Mouse (Mus musculus) forebrain, embryonic 10.5 days (tissue): ENCODE measurements around the gene OR5BS1P. TPM values are rescaled to one million over a fixed set of nuclear protein-coding genes. Genes with fewer than 3 reads are reported as not detected.
A peak's percentile ranks its signal among the peaks of the same experiment; 100 is the strongest.
"Not testable (repeated sequence)": the region's sequence is repeated elsewhere in the genome, so short reads cannot be mapped to it uniquely, and the experiment has no call there.

Experiments
- DNase-seq: peaks from one replicate; pipeline ENCODE4 v3.0.0-alpha.2; 2017; ENCODE audit warnings: low spot score; ENCODE audit errors: extremely low spot score
- H3K27ac ChIP-seq: fragments of 300-500 bp; sonication (generic); 2 replicates; pipeline ENCODE4 v1.5.1; 2016; ENCODE audit warnings: mild to moderate bottlenecking
- H3K27me3 ChIP-seq: fragments of 300-500 bp; sonication (generic); 2 replicates; pipeline ENCODE4 v1.6.1; 2016; ENCODE audit warnings: mild to moderate bottlenecking; ENCODE audit not compliant: poor library complexity, severe bottlenecking
- H3K36me3 ChIP-seq: fragments of 300-500 bp; sonication (generic); replicated peaks from 2 replicates; pipeline ENCODE4 v1.6.1; 2016; ENCODE audit warnings: mild to moderate bottlenecking, moderate library complexity
- H3K4me1 ChIP-seq: fragments of 300-500 bp; sonication (generic); 2 replicates; pipeline ENCODE4 v1.6.1; 2016
- H3K4me3 ChIP-seq: fragments of 300-500 bp; sonication (generic); 2 replicates; pipeline ENCODE4 v1.5.1; 2016; ENCODE audit warnings: mild to moderate bottlenecking, moderate library complexity
- H3K9me3 ChIP-seq: fragments of 300-500 bp; sonication (generic); 2 replicates; pipeline ENCODE4 v1.6.1; 2016; ENCODE audit warnings: mild to moderate bottlenecking, moderate library complexity
- WGBS: fragments of 180-500 bp; shearing (Covaris S2); methylation state at CpG from one replicate; pipeline ENCODE4 v1.1.7; 2016; 5-methylcytosine and 5-hydroxymethylcytosine counted together
- polyA plus RNA-seq: library from polyadenylated mRNA; unstranded; fragments of >200 nt; fragmentation: Nextera tagmentation; extraction: Ambion mirVana; gene quantifications from 2 replicates; pipeline ENCODE4 v1.2.1, GENCODE M21; 2016

OR5BS1P gene
- polyA plus RNA-seq, 1 experiment from 2014 or later, result not detected

DNA sequence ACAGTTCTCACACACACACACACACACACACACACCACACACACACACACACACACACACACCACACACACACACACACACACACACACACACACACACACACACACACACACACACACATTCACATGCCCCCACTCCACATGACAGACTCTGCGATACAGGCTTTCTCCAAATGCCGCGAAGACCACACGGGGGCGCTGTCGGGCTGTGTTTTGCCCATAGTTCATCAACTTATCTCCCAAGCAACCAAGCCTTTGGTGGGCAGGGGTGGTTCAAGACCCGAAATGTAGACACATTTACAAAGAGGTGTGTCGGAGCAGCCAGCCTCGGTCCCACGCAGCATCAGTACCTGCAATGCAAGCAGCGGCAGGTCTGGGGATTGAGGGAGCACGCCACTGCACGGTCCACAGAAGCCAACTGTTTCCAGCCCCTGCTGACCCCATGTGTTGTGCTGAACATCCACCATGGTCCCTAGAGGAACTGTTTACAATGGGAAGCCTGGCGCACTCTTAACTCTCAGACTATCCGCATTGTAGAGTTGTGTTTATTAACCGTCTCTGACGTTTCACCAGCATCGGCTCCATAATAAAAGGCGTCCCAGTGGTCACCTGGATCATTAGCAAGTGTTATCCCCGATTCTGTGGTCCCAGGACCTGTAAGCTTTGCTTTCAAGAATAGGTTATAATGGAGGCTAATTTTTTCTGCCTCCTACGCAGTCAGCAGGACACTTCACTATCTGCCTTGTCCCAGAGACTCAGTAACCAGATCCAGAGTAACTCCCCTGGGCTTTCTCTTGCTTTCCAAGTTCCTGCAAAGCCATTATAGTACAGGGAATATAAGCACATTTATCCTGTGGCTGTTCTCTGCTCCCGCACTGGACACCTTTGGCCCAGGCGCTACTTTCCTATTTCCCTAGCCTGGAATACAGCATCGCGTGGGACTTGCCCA, 41.0 kb downstream of the OR5BS1P start:
- Histone ChIP-seq H3K4me3 (peak overlapping the region; percentile 39), H3K9me3 (no peaks in the 10 kb centered on the region), H3K36me3 (no peaks in the 10 kb centered on the region), H3K27ac (no peak overlapping the region), H3K27me3 (no peaks in the 10 kb centered on the region), H3K4me1 (peaks cover 16% of the 10 kb centered on the region)
- peak; percentile 81 for DNase-seq
- WGBS, result 34% methylated on average over 25 of the region's 25 CpGs

DNA sequence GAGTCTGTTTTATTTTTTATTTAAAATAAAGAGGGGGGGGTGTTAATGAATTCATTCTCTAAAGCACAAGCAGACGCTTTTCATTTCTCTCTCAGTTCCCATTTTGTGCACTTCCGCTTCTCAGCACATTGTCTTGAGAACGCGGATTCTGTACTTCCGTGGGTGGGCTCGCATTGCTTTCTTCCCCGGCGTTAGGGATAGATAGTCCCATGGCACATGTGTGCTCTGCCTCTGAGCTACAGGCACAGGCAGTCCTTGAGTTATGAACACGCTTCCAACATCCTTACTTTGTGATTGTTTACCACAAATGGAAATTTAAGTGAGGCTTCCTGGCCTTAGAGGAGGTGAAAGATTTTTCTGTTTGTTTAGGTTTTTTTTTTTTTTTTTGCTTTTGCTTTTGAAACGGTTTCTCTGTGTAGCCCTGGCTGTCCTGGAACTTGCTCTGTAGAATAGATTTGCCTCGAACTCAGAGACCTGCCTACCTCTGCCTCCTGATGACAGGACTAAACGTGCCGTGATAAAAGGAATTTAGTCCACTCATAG, 41.8 kb downstream of the OR5BS1P start:
- H3K4me3 ChIP-seq, result no peak overlapping the region
- H3K9me3 ChIP-seq, result no peaks in the 10 kb centered on the region
- H3K27me3 ChIP-seq, result no peaks in the 10 kb centered on the region
- DNase-seq, result no peak
- no peaks in the 10 kb centered on the region for H3K36me3 ChIP-seq
- H3K27ac ChIP-seq, result no peak overlapping the region
- peaks cover 16% of the 10 kb centered on the region for H3K4me1 ChIP-seq
- 79% methylated on average over 13 of the region's 13 CpGs for WGBS

- Histone ChIP-seq H3K36me3 (peaks cover 6% of the 10 kb centered on the region), H3K4me1 (peaks cover 16% of the 10 kb centered on the region), H3K27ac (no peak overlapping the region), H3K9me3 (no peaks in the 10 kb centered on the region), H3K27me3 (no peaks in the 10 kb centered on the region), H3K4me3 (no peak overlapping the region)
- WGBS, result 80% methylated on average over 8 of the region's 8 CpGs
- no peak for DNase-seq
These were observed 42.5 kb downstream of the OR5BS1P start for GRCm38 (mm10) chr15:98512232-98512631.

- Histone ChIP-seq H3K4me1 (peaks cover 16% of the 10 kb centered on the region), H3K9me3 (no peaks in the 10 kb centered on the region), H3K27me3 (no peaks in the 10 kb centered on the region), H3K36me3 (peaks cover 12% of the 10 kb centered on the region), H3K4me3 (no peak overlapping the region), H3K27ac (no peak overlapping the region)
- WGBS, result 73% methylated on average over 17 of the region's 17 CpGs
- no peak for DNase-seq
These were observed 43.2 kb downstream of the OR5BS1P start for GRCm38 (mm10) chr15:98512799-98513321.

- 78% methylated on average over 3 of the region's 3 CpGs for WGBS
These were observed 44.0 kb downstream of the OR5BS1P start for GRCm38 (mm10) chr15:98513676-98514075.

GRCm38 (mm10) chr15:98514146-98514545, 44.5 kb downstream of the OR5BS1P start:
- DNase-seq, result no peak
- H3K36me3 ChIP-seq, result peaks cover 20% of the 10 kb centered on the region
- no peaks in the 10 kb centered on the region for H3K27me3 ChIP-seq
- WGBS, result 88% methylated on average over 8 of the region's 8 CpGs
- no peaks in the 10 kb centered on the region for H3K9me3 ChIP-seq
- H3K27ac ChIP-seq, result no peak overlapping the region
- peaks cover 16% of the 10 kb centered on the region for H3K4me1 ChIP-seq
- no peak overlapping the region for H3K4me3 ChIP-seq

More at GRCm38 (mm10) chr15:98513676-98514075, 44.0 kb downstream of the OR5BS1P start:
- not testable (repeated sequence) for H3K4me3 ChIP-seq, H3K27ac ChIP-seq, H3K27me3 ChIP-seq, DNase-seq, H3K9me3 ChIP-seq
- Histone ChIP-seq H3K36me3 (peaks cover 20% of the 10 kb centered on the region), H3K4me1 (peaks cover 16% of the 10 kb centered on the region)

- H3K36me3 ChIP-seq, result peaks cover 26% of the 10 kb centered on the region
- not testable (repeated sequence) for H3K9me3 ChIP-seq, H3K4me3 ChIP-seq, H3K27ac ChIP-seq, DNase-seq, H3K27me3 ChIP-seq
- WGBS, result 87% methylated on average over 2 of the region's 2 CpGs
- peaks cover 16% of the 10 kb centered on the region for H3K4me1 ChIP-seq
These were observed 45.1 kb downstream of the OR5BS1P start for GRCm38 (mm10) chr15:98514845-98515244.

GRCm38 (mm10) chr15:98517380-98518355, 48.0 kb downstream of the OR5BS1P start:
- peaks cover 7% of the 10 kb centered on the region for H3K4me1 ChIP-seq
- no peak overlapping the region; the same call in 1 of the 2 replicates for H3K4me3 ChIP-seq
- no peaks in the 10 kb centered on the region for H3K27me3 ChIP-seq
- no peaks in the 10 kb centered on the region for H3K9me3 ChIP-seq
- H3K27ac ChIP-seq, result no peak overlapping the region
- peaks cover 54% of the 10 kb centered on the region for H3K36me3 ChIP-seq
- 72% methylated on average over 16 of the region's 16 CpGs for WGBS
- DNase-seq, result peak; percentile 55

DNA sequence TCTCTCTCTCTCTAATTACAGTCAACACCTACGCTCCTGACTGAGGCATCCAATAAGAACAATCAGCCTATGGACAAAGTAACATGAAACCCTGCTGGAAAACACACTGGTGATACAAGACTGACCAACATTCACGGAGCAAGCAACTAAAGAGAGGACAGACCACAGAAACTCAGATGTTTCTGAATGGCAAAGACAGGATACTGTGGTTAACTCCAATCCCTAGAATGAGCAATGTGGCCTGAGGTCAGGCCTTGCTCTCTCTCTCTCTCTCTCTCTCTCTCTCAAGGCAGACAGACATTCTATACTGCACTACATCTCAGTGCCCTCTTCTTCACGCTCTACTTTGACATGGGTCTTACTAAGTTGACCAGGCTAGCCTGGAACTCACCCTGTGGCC, 51.5 kb downstream of the OR5BS1P start:
- Histone ChIP-seq H3K4me3 (no peak overlapping the region), H3K36me3 (peaks cover 90% of the 10 kb centered on the region), H3K4me1 (no peaks in the 10 kb centered on the region), H3K9me3 (no peaks in the 10 kb centered on the region), H3K27ac (no peak overlapping the region), H3K27me3 (no peaks in the 10 kb centered on the region)
- DNase-seq, result no peak
- WGBS, result 99% methylated on average over 3 of the region's 3 CpGs

DNA sequence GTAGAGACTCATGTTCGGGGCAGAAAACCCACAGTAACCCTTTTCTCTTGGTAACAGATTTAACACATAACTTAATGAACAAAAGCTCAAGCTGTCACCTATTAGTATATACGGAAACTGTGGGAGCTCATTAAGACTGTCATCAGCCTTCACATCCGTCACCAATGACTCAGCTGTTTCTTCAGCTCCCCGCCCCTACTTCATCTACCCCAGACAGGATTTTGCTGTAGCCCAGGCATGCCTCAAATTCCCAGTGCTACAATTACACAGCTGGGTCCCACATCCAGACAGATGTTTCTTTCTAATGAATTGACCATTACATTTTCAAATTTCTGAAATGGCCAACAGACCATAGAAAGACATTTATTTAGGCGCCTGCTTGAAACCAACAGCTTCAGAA, 56.4 kb downstream of the OR5BS1P start:
- H3K36me3 ChIP-seq, result peaks cover 100% of the 10 kb centered on the region
- no peaks in the 10 kb centered on the region for H3K4me1 ChIP-seq
- no peaks in the 10 kb centered on the region for H3K27me3 ChIP-seq
- H3K9me3 ChIP-seq, result no peaks in the 10 kb centered on the region
- DNase-seq, result no peak
- no peak overlapping the region for H3K27ac ChIP-seq
- H3K4me3 ChIP-seq, result no peak overlapping the region
- 81% methylated on average over 5 of the region's 5 CpGs for WGBS

- WGBS, result 93% methylated on average over 5 of the region's 5 CpGs
- Histone ChIP-seq H3K4me1 (peaks cover 5% of the 10 kb centered on the region), H3K27ac (no peak overlapping the region), H3K36me3 (peaks cover 100% of the 10 kb centered on the region), H3K9me3 (no peaks in the 10 kb centered on the region), H3K27me3 (no peaks in the 10 kb centered on the region), H3K4me3 (no peak overlapping the region)
- no peak for DNase-seq
These were observed 57.5 kb downstream of the OR5BS1P start for GRCm38 (mm10) chr15:98527056-98527771.
